Mouse (Mus musculus): ENCODE data around the gene Nnat. TPM values are rescaled to one million over a fixed set of nuclear protein-coding genes. Genes with fewer than 3 reads are reported as not detected.

Gene Nnat
- total RNA-seq, 1 experiment from 2014 or later = 2.6 TPM

DNA sequence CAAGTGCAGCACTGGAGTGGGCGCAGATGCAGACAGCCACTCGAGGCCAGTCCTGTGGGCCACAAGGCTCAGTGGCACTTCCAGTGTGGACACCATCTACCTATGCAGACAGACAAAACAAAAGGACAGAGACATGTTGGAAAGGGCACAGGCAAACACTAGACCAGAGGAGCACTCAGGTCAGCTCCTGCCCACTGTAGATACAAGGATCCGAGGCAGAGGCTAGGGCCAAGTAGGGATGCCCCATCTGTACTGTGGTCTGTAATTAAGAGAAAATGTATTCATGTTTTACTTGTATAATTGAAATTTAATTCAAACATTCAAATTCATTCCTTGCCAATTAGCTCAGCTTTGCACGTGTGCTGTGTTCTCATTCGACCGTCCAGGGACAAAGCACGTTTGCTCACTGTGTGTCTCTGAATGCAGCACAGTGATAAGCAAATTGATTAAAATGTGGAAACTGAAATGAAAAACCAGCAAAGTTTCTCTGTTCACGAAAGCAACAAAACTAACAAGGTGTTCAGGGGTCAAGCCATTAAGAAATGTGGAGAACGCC is 15.5 kb upstream of the Nnat start:
- ATAC-seq (replicated peaks; ENCODE audit: insufficient number of reproducible peaks, low FRiP score, low TSS enrichment, poor library complexity, severe bottlenecking) = no peak

DNA sequence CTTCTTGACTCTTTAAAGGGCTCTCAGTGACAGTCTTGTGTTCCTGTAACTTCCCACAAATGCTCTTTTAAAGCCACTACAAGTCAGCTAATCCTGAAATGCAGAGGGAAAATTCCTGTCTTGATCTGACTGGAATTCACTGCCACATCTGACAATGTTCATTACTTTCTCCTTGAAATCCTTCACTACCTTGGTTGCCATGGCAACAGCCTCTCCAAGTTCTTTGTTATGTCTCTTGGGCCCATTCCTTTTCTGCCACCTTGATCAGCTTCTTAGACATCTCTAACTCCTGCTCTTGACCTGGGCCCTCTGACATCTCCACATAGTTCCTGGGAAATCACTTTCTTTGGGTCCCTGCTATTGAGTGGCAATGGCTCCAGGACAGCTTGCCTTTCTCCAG is 13.2 kb upstream of the Nnat start:
- ATAC-seq (replicated peaks; ENCODE audit: insufficient number of reproducible peaks, low FRiP score, low TSS enrichment, poor library complexity, severe bottlenecking) = no peak

DNA sequence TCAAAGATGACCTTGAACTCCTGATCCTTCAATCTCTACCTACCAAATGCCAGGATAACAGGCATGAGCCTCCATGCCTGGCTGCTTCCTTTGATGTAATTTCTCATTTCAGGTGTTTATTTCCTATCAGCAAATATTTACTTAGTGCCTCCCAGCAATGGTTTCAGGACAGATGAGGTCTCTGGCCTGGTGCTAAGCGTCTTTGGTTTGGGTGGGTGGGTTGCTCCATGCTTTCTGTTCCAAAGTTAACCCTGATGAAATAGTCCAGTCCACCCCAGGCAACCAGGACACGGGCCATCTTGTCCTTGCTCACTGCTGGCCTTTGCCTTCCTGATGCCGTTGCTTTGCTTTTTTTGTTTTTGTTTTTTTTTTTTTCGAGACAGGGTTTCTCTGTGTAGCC is 9.6 kb upstream of the Nnat start:
- no peak for ATAC-seq (replicated peaks; ENCODE audit: insufficient number of reproducible peaks, low FRiP score, low TSS enrichment, poor library complexity, severe bottlenecking)

DNA sequence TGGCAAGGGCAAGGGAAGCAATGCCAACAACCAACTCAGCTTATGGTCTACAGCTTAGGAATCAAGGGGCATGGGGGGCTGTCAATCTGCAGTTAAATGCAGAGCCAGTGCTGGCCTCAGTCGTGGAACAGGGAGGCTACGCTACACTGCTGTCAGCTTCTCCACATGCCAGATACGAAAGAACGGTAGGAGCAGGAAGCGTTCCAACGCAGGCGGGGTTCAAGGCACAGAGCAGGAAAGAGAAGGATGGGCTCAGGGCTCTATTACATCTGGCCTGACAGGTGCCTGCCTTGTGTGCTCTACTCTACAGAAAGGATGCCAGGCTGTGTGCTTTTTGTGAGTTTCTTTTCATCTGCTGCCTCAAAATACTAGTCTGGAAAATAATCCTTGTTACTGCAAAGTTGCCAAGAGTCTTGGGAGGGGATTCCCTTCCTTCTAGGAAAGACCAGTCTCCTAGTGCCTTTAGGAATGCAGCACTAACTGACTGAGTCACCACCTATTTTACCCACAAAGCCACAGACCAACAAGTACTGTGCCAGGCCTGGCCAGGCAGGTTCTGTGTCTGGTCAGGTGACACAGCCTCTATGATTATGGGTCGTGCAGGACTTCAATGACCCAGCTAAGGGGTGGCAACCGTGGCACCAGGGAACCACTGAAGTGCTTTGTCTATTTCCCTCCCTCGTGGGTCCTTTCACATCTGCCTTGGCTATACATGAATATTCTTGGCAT is 7.6 kb upstream of the Nnat start:
- no peak for ATAC-seq (replicated peaks; ENCODE audit: insufficient number of reproducible peaks, low FRiP score, low TSS enrichment, poor library complexity, severe bottlenecking)

DNA sequence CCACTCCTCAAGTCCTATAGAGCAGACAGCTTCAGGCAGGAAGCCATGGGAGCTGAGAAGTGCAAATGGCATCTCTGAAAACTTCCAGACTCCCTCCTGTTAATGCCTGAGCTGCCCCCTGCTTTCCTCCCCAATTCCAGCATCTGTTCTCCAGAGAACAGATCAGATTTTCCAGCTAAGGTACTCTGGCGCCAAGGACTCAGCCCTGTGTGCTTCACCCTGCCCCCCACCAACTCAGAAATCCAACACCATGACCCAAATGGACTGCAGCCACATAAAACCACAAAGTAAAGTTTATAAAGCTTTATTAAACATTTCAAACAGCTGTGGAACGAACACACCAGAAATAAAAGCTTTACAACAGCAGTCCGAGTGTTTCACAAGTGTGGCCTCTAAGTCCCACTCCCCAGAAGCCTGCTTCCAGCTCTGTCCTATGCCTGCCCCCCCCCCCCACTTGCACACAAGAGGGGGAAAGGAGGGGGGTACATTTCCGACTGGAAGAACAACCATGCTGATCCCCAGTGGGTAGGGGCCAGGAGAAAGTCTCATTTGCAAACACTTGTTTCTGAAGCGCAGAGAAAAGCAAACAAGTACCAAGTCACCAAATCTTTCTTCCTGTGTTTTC is 3.7 kb upstream of the Nnat start:
- no peak for ATAC-seq (replicated peaks; ENCODE audit: insufficient number of reproducible peaks, low FRiP score, low TSS enrichment, poor library complexity, severe bottlenecking)

DNA sequence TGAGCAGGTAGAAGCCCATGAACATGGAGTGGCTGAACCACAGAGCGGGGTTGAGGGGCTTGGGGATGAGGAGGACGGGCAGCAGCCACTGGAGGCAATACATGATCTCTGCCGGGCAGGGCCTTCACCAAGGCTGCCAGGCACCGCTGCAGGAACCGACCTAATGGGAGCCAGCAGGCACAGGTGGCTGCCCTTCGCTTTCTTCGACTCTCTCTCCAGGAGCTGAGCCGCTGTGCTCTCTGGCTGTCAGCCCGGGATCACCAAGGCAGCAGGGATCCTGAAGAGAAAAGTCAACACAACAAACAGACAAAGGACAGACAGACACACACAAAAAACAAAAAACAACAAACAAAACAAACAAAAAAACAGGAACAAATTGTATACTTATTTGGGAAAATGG is 1.8 kb upstream of the Nnat start:
- ATAC-seq (replicated peaks; ENCODE audit: insufficient number of reproducible peaks, low FRiP score, low TSS enrichment, poor library complexity, severe bottlenecking) = no peak

DNA sequence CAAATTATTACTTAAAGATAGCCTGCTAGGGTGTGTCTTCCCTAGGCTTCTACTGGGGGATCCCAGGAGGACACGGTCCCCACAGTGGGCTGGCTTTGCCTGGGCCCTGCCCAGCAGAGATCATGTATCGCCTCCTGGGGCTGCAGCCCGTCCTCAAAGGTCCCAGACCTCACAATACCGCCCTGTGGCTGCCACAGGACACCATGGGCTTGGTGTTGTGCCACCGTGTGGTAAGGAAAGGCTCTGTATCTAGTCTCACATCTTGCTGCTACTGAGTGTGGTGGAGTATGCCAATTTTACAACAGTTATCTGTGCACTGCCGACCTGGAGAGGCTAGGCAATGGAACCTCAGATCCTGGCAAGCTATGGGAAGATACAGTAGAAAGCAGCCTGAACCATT is 1.4 kb upstream of the Nnat start:
- no peak for ATAC-seq (replicated peaks; ENCODE audit: insufficient number of reproducible peaks, low FRiP score, low TSS enrichment, poor library complexity, severe bottlenecking)

DNA sequence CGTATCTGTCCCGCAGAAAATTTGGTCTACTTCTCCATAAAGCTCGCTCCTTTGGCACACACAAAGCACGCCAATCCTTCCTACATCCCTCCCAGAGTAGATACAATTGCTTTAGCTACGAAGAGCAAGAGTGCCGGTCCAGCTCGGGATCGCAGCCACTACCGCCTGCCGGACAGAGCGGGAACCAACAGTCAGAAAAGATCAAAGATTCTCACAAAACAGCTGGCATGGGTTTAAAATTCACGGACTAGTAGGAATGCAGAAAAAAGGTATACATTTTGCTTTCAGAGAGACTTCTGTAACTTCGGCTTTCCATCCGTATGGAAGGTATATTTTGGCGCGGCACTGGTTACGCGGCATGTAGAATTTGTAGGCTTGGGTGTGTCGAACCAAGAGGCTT is 438 bp upstream of the Nnat start:
- ATAC-seq (replicated peaks; ENCODE audit: insufficient number of reproducible peaks, low FRiP score, low TSS enrichment, poor library complexity, severe bottlenecking) = no peak

DNA sequence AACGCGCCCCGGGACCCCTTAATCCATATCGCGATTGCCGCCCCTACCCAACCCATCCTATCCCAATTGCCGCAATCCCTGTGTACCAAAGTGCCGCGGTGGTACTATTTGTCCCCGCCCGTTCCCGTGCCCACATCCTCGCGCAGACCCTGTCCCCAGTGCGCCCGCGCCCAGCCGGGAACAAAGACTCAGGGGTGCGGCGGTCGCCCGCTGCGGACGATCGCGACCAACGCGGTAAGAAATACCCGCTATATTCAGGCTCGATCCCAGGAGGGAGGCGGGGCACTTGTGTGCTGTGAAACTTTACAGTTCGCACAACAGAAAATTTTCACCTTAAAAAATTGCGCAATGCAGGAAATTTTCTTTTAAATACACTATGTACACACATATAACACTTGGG is 424 bp downstream of the Nnat start:
- ATAC-seq (replicated peaks; ENCODE audit: insufficient number of reproducible peaks, low FRiP score, low TSS enrichment, poor library complexity, severe bottlenecking) = no peak

DNA sequence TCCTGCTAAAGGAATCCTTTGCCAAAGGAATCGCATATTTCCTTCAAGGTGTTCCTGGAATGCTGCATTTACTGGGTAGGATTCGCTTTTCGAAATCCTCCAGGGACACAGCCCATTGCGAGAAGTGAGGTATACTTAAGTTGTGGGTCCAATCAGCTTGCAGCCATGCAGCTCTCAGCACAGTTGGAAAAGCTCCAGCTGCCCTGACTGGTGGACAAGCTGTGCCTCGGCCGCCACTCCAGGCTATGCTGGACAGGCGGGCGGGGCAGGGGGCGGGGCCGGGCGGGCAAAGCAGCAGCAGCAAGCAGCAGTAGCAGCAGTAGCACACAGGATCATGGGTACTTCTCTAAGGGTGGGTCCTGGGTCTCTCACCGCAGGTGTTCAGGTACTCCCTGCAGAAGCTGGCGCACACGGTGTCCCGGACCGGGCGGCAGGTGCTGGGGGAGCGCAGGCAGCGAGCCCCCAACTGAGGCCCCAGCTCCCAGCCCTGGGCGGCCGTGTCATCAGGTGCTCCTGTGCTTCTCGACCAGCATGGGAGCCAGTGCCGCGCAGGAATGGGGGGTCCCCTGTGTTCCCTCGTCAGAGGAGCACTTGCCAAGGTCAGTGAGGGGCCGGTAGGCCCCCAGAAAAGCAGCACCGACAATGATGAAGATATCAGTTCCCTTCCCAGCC is 1.4 kb downstream of the Nnat start:
- ATAC-seq (replicated peaks; ENCODE audit: insufficient number of reproducible peaks, low FRiP score, low TSS enrichment, poor library complexity, severe bottlenecking) = no peak

DNA sequence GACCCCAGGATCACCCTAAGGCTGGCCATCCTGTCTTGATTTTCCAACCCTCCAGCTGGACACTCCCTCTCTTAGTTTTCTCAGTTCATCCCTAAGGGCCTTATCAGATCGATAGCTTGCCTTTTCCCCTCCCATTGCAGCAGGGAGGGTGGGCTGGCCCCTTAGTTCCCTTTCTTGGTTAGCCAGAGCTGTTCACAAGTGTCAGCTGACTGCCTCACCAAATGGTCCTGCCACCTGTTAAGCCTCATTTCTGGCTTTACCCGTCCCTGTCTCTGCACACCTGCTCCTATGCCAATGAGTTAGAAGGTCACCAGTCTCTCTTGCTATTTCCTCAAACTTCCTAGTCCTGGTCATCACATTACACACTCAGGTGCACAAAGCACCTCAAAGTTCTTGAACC is 3.2 kb downstream of the Nnat start:
- no peak for ATAC-seq (replicated peaks; ENCODE audit: insufficient number of reproducible peaks, low FRiP score, low TSS enrichment, poor library complexity, severe bottlenecking)

DNA sequence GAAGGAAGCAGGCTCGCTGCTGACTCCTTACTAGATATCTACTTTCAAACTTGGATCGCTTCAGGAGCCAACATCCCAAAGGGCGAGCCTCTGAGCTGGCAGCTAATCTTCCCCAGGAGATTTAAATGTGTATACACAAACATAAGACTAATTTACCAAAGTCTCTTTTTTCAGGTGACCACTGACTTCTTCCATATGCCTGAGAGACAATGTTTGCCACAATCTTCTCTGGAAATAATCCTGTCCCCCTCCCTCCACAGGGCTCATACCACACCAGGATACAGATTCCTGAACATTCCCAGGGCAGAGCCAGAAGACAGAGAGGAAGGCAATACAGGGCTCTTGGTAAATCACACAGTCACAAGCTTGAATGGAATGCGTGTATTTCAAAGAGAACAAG is 4.8 kb downstream of the Nnat start:
- no peak for ATAC-seq (replicated peaks; ENCODE audit: insufficient number of reproducible peaks, low FRiP score, low TSS enrichment, poor library complexity, severe bottlenecking)

DNA sequence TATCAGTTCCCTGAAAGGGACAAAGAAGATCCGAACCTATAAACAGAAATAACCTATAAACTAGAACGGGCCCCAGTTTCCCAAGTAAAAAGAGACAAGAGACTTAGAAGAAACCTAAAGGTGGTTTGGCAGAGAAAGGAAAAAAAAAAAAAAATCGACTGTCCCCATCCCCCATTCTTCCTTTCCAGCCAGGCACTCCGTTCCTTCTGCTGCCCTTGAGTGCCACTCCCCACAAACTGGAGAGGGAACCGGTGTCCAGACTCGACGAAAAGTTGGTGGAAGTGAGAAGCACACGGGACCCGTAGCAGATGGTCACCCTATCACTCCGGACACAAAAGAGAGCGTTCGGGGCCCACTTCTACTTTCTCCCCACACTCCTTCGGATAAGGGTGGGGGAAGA is 5.6 kb downstream of the Nnat start:
- ATAC-seq (replicated peaks; ENCODE audit: insufficient number of reproducible peaks, low FRiP score, low TSS enrichment, poor library complexity, severe bottlenecking) = no peak

DNA sequence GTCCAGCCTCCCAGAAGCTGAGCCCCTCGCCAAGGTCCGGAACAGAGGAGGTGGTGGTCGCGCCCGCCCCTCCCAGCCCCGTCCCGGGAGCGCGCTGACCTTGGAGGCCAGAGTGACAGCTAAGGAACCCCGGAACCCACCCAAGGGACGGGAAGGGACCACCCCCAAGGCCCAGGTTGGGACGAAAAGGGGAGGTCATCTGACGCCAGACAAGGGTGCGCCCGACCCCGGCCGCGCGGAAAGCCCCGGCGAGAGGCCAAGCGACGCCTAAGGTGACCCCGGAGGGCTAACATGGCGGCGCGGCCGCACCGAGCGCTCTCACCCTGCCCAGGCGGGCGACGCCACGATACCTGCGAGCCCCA is 6.0 kb downstream of the Nnat start:
- ATAC-seq (replicated peaks; ENCODE audit: insufficient number of reproducible peaks, low FRiP score, low TSS enrichment, poor library complexity, severe bottlenecking) = no peak

DNA sequence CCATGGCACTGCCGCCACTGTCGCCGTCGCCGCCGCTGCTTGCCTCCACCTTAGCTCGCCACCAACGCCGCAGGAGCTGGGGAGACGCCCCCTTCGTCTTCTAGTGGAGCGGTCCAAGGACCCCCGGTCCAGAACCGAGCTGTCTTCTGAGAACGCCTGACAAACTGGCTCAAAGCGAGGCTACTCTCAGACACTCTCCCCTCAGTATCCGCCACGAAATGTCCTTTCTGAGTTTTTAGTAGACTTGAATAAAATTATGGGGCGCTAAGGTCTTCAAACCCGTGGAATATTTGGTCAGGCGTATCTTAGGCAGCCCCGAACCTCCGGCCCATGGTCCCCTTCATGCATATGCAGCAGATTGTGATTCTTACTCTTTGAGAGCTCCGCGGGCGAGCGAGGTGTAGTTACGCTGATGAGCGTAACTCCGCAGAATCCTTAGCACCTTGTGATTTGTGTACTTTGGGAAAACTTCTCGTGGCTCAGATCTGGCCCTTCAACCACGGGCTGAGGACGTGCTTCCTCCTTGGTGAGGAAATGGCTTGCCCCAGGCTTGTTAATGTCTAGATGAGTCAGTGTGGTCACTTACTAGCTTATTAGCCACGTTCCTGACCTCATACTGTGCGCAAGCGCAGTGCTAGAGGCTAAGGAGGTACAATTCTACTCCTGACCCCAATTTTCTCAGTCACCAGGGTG is 6.5 kb downstream of the Nnat start:
- ATAC-seq (replicated peaks; ENCODE audit: insufficient number of reproducible peaks, low FRiP score, low TSS enrichment, poor library complexity, severe bottlenecking) = peak; percentile 85

DNA sequence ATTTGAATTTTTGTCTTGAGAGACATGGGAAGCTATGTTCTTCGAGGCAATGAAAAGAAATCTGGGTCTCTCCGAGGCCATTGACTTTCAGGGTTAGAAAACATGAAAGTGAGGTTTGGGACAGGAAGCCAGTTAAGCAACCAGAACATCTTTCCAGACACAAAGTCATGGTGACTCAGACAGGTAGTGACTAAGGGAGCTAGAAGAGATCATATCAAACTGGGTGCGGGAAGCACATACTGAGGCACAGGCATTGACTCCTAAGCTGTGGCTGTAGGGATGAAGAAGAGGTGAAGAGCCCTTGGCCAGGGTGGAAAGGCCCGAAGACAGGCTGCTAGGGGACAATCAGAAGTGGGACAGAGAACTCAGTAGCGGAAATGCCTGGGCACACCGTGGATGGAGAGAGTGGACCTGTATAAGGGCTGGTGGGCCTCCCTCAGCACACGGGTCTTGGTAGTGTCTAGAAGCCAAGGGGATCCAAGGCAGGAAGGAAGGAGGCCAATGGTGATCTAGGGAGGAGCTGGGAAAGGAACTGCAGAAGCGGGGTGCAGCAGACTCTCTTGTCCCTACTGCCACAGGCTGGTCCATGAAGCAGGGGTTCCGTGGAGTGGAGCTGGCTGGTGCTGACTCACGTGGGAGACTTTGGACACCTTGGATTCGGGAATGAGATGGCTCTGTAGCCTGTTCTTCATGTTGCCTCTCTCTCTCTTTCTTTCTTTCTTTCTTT is 7.5 kb downstream of the Nnat start:
- no peak for ATAC-seq (replicated peaks; ENCODE audit: insufficient number of reproducible peaks, low FRiP score, low TSS enrichment, poor library complexity, severe bottlenecking)

DNA sequence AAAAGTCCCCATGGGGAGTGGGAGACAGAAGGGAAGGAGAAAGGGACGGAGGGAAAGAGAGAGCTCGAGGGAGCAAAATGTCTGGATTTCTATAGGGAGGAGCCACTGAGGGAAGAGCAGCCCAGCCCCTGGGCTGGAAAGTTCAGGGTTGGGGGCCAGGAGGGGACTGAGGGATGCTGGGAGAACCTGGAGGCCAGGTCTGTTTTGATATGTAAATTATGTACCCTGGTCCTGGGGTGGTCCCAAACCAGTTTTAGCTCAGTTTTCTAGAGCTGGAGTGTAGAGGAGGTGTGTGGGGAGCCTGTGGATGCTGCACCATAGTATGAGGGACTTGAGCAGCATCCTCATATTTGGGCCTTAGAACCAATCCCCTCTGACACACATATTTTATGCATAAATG is 9.0 kb downstream of the Nnat start:
- no peak for ATAC-seq (replicated peaks; ENCODE audit: insufficient number of reproducible peaks, low FRiP score, low TSS enrichment, poor library complexity, severe bottlenecking)

DNA sequence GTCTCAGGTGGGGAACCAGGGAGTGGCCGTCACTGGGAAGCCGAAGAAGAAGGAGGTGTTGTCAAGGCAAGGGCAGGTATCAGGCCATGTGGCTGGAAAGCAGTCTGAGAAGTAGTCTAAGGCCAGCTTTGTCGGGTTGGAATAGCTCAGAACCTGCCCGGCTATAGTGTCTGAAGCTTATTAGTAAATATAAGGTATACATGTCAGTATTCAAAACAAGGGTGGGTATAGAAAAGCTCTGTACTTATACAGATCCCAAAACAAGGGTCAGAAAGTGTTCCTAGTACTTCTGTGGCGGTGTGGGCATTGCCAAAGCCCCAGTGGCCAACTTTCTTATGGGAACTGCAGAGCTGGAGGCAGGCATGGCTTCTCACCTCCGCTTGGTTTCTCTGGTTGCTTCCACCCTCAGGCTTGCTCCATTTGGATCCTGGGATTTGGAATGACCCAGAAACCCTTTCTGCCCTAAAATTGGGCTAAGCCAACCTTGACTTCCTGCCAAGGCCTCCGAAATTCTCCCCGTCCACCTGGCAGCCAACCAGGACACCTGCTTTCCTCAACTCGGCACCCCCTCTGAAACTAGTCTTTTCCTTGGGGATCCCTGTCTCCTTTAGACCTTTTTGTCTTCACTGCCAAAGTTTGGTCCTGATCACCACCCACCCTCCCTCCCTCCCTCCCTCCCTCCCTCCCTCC is 10.1 kb downstream of the Nnat start:
- no peak for ATAC-seq (replicated peaks; ENCODE audit: insufficient number of reproducible peaks, low FRiP score, low TSS enrichment, poor library complexity, severe bottlenecking)

Measured in monocyte, adult 5-6 weeks (primary cell).